Mouse (Mus musculus): ENCODE measurements around the gene Trim65. TPM values are rescaled to one million over a fixed set of nuclear protein-coding genes. Genes with fewer than 3 reads are reported as not detected.

Gene Trim65
- total RNA-seq (2014; fragmentation: Nextera tagmentation) (17.4 and 20.5 TPM in 2 replicates), total RNA-seq (2017) (8.2 and 8.3 TPM in 2 replicates)

DNA sequence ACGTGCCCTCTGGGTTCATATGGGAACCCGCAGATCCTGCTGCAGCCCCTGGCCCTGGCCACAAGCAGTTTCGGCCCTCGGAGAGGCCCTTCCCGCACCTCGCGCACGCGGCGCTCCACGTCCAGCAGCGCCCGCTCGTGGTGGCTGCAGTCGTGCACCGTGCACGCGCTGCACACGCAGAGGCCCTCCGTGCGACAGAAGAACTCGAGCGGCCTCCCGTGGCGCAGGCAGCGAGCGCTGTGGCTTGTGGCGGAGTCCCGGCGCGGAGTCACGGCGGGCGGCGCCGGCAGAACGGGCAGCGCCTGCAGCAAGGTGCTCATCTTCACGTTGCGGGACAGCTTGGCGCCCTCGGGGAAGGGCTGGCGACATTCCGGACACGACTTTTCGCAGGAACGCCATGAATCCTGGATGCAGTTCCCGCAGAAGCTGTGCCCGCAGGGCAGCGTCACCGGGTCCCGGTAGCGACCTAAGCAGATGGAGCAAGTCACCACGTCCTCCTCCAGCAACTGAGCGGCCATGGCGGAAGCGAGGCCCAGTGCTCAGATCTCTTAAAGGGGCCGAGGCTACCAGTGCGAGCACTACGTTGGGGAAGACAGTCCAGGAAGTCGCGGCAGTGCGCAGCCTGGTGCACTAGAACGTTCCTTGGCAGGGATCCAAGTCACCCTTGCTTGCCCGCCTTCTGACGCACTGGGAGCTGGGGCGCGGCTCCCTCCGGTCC, at the start of gene Trim65:
Gene Trim65, minus strand, starts transcription at position 641 of the 718 bp plus-strand sequence.
- peak; percentile 75 for ATAC-seq (replicated peaks; ENCODE audit: low FRiP score, low TSS enrichment, poor library complexity, severe bottlenecking)

DNA sequence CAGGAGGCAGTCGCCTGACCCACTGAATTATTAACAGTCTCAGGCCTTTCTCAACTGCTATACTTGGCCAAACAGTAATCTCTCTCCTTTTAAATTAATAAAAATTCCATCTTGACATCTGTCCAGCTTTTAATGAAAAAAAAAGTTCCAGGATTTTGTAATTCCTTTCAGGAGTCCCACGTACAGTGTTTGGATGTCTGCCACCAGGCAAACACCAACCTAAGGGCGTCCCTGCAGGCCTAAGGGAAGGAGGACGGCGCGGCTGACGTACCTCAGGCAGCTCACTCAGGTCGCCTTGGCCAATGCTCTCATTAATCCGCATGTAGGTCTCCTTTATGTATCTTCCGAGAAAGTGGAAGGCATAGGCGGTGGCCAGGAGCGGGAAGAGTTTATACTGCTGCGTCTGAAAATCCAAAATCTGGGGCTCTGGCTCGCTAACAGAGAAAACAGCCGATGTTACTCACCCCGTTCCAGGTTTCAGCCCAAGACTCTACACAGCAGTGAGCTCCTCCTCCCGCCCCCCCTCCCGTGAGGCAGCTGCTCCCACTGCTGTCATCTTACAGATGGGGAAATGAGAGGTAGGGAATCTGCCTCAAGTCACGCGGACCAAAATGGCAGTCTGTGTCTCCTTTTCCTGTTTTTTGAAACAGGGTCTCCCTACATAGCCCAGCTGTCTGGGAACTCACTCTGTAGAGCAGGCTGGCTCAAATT, 47.6 kb upstream of the Trim65 start:
- ATAC-seq (replicated peaks; ENCODE audit: low FRiP score, low TSS enrichment, poor library complexity, severe bottlenecking): no peak

DNA sequence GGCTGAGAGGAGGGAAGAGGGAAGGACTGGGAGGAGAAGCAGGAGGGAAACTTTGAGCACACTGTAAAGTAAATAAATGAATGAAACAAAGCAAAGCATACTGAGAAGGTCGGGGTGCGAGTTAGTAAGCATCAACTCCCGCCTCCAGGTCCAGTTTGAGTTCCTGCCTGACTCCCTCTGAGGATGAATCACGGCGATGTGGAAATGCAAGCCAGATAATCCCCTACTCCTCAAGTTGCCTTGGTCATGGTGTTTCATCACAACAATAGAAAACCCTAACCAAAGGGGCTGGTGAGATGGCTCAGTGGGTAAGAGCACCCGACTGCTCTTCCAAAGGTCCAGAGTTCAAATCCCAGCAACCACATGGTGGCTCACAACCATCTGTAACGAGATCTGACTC, 45.1 kb upstream of the Trim65 start:
- no peak for ATAC-seq (replicated peaks; ENCODE audit: low FRiP score, low TSS enrichment, poor library complexity, severe bottlenecking)

DNA sequence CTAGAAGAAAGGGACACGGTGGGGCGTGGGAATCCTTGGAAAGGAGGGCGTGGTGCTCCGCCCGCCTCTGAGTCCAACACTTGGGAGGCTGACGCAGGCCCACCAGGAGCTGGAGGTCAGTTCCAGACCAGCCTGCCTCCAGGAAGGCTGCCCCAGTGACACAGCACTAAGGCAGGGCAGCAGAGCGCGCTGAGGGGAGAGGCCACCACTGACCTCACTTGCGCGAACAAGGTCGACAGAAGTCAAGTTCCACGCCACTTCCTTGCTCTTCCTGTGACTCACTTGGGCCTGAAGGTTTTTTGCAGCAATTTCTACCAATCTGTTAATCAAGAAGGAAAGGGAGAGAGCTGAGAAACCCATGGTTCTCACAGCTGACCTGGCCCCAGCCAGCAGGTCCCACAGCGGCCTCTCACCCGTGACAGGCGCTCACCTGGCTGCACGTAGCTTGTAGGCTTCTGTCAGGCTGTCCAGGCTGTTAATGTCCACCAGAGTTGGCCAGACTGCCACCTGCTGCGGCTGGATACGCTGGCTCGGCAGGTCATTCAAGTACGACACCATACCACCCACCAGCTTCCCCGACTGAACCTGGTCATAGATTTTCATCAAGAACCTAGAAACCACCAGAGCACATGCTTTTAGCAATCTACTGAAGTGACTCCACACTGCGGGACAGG, 44.0 kb upstream of the Trim65 start:
- ATAC-seq (replicated peaks; ENCODE audit: low FRiP score, low TSS enrichment, poor library complexity, severe bottlenecking): no peak

DNA sequence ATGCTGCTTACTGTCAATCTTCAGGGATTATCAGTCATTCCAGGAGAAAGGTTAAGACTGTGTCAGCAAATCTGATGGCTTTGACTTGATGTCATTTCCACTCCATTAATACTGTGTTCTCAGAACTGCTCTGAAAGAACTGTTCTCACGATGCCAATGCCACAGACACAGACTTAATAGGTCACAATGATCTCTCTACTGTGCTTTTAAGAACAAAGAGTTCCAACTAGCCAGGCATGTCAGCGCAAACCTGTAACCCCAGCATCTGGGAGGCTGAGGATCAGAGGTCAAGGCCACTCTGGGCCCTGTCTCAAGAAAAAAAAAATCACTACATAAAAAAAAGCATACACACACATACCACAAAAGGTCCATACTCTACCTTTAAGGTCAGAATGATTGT, 41.0 kb upstream of the Trim65 start:
- ATAC-seq (replicated peaks; ENCODE audit: low FRiP score, low TSS enrichment, poor library complexity, severe bottlenecking): no peak

DNA sequence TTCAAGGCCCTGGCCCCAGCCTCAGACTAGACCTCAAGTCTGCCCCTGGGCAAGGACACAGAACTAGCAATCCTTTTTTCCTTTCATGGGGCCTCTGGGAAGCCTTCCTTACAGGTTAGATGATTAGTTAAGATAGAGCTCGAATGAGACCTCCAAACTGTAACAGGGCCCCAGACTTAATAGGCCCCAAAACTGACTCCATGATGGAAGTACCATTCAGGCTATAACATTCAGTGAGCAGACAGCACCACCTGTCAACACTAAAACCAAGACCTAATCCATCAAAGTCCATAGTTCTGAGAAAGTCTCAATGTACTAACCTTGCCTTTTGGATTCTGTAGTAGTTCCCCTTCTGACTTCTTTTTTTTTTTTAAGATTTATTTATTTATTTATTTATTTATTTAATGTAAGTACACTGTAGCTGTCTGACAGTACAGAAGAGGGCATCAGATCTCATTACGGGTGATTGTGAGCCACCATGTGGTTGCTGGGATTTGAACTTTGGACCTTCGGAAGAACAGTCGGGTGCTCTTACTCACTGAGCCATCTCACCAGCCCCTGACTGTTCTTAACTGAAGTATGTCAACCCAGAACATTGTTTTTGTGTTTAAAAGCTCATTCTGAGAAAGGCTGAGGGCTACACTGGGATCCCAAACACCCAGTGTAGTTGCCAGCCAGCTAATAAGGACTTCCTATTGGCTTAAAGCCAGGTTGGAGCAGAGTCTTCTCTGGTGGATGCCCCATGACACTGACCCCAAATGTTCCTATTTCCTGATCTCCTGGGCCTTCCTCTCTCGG, 39.3 kb upstream of the Trim65 start:
- ATAC-seq (replicated peaks; ENCODE audit: low FRiP score, low TSS enrichment, poor library complexity, severe bottlenecking): no peak

DNA sequence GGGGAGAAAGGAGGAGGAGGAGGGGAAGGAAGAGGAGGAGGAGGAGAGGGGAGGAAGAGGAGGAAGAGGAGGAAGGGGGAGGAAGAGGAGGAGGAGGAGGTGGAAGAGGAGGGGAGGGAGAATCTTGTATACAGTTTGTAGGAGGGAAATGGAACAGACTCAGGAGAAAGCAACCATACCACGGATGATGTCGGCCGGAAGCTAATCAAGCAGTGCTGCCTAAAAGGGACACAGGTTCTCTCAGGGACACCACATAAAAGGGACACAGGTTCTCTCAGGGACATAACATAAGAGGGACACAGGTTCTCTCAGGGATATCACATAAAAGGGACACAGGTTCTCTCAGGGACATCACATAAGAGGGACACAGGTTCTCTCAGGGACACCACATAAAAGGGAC, 38.3 kb upstream of the Trim65 start:
- no peak for ATAC-seq (replicated peaks; ENCODE audit: low FRiP score, low TSS enrichment, poor library complexity, severe bottlenecking)

DNA sequence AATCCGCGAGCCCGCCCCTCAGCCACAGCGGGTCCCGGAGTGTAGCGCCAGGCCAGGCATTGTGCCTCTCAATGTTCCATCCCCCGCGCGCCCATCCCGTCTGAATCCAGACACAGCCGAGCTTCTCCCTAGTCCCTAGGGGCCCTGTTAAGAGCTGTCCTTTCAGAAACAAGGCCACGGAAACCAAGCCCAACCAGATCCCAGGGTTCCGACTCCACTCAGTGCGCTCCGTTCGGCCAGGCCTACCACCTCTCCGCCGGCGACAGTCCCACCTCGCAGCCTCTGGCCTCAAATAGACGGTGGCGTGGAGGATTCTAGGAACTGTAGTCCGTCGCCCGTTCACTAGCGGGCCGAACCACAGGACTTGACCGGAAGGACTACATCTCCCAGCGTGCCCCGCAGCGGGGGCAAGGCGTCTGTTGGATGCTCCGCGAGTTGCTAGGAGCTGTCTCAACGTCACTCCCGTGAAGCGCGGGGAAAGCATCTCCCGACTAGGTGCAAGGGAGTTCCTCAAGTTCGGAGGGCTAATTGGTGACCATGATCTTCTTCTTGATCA, 37.0 kb upstream of the Trim65 start, which contains the start of gene Fbf1:
Gene Fbf1, minus strand, starts transcription at position 283 of the 556 bp plus-strand sequence.
- peak; percentile 100 for ATAC-seq (replicated peaks; ENCODE audit: low FRiP score, low TSS enrichment, poor library complexity, severe bottlenecking)

DNA sequence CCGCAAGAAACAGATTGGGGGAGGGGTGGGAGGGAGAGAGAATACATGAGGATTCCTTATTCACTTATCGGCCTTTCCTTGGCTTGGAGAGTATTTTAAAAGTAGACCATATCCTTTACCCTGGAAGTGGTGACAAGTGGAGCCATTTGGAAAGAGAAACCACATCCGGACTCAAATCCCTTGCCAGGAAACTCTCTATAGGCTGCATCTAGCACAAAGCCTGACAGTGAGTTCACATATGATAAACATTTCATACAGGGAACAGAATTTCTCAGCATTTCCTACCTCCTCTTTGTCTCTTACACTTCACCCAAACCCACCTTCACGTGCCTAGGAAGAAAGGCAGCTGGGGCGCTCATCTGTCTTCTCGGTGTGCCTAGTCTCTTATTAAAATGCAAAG, 36.3 kb upstream of the Trim65 start:
- ATAC-seq (replicated peaks; ENCODE audit: low FRiP score, low TSS enrichment, poor library complexity, severe bottlenecking): no peak

DNA sequence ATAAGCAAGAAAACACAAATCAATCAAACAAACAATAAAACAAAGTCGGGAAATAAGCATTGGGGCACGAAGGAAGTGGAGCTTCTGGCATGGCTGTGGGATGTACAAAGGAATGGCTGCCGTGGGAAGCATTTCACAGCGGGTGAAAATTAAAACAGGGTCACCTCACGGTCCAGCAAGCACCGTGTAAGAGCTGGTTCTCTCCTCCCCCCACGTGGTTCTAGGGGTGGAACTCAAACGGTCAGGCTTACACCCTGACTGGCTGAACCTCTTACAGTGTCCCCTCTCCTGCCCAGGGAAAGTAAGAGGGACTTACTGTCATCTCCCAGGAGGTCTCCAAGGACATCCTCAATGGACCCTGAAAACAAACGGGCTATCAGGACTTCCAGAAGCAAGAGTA, 32.1 kb upstream of the Trim65 start:
- ATAC-seq (replicated peaks; ENCODE audit: low FRiP score, low TSS enrichment, poor library complexity, severe bottlenecking): no peak

DNA sequence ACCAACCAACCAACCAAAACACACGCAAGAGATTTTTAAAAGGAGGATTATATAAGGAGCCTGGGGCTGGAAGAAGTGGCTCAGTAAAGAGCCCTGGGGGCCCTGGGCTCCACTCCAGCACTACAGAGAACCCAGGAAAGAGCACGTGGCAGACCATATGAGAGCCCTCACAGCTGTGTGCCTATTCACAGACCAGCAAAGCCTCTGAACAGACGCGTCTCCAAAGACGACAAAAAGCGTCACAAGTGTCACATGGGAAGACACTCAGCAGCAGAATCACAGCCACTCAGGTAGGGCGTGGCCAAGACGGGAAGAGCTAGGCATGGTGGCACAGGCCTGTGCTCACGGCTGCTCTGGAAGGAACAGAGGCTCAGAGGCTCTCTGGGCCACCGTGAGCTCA, 31.2 kb upstream of the Trim65 start:
- ATAC-seq (replicated peaks; ENCODE audit: low FRiP score, low TSS enrichment, poor library complexity, severe bottlenecking): no peak

DNA sequence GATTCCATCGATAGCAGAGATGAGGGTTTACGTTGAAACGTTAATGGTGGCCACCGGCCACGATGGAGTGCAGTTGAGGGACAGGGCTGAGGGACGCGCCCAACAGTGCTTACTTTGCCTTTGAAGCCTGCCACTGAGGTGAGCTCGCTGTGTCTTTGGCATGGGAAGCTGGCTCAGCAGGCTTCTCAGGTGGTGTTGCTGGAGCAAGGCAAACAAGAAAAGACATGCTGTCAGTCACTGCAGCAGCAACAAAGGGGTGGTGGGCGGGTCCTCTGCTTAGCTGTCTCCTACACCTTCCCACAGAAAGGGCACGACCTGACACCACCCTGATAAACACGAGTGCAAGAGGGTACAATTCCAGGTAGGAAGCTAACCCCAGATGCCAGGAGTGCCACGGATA, 30.4 kb upstream of the Trim65 start:
- ATAC-seq (replicated peaks; ENCODE audit: low FRiP score, low TSS enrichment, poor library complexity, severe bottlenecking): no peak

DNA sequence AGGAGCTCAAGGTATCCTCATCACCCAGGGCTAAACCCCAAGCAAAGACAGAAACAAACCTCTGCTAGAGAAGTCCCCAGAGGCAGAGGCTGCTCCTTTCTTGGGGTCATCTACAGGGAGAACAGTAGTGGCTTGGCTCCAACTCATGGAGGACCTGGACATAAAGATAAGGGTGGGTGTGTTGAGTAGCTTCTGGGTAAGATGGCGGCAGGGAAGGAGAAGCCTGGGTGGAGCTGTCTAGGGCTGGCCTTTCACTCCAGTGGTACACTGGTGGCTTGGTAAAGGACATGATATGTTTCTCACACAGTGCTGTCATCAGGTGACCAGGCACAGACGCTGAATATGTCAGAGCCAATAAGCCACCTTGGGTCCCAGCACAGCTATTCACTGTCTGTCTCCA, 20.0 kb upstream of the Trim65 start:
- ATAC-seq (replicated peaks; ENCODE audit: low FRiP score, low TSS enrichment, poor library complexity, severe bottlenecking): peak; percentile 66

DNA sequence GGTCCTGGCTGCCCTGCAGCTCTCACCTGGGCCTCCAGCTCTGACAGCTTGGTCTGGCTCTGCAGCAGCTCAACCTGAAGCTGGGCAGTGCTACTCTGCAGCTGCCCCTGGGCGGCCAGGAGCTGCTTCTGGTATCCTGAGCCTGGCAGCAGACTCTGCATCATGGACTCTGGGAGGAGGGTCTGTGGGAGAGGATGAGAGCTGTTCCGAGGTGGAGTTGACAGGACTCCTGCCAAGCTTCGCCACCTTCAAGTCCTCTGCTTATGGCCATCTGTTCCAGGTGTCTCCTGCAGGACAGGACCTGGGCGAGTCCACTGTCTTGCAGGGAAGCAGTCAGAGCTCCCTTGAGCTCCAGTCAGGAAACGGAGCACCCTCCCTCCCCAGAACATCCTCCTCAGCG, 18.4 kb upstream of the Trim65 start:
- ATAC-seq (replicated peaks; ENCODE audit: low FRiP score, low TSS enrichment, poor library complexity, severe bottlenecking): no peak

DNA sequence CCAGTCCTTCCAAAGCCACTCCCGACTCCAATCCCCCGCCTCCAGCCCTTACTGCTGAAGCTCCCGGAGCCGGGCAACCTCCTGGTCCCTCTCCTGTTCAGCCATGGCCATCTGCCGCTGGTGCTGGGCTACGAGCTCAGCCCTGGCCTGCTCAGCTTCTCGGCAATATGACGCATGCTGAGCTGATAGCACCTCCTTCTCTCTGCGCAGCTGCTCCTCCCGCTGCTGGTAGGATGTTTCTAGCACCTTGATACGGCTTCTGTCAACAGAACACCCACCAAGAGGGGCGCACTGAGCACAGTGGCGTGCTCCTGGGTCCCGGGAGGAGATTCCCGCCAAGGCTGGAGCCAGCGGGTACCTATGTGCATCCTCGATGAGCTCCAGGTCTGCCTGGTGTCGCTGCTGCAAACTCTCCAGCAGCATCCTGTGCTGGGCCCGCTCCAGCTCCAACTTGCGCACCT, 17.9 kb upstream of the Trim65 start:
- no peak for ATAC-seq (replicated peaks; ENCODE audit: low FRiP score, low TSS enrichment, poor library complexity, severe bottlenecking)

DNA sequence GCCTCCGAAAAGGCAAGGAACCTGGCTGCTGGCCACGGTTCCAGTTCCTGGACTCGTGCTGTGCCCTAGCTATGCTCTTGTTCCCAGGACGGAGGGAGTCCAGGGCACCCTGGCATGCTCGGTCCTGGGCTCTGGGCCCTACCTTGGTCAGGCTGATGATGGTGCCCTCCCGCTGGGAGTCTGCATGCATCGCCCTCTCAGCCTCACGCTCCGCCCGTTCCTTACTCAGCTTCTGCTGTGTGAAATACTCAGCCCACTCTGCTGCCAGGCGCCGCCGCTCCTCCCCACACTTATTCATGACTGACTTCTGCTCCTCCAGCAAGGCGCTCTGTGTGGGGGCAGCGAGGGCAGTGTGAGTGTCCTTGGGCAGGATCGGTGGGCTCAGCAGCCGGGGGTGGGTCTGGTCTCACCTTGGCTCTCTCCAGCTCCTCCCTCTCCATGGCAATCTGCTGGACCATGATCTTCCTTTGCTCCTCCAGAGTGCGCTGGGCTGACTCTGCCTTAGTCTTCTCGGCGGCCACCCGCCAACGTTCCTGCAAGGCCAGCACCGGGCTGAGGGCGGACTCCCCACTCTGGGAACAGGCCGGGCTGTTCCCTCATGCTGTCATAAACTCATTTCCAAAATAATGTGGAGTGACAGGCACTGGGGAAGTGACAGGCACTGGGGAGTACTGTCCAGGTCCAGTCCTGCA, 15.5 kb upstream of the Trim65 start:
- no peak for ATAC-seq (replicated peaks; ENCODE audit: low FRiP score, low TSS enrichment, poor library complexity, severe bottlenecking)

DNA sequence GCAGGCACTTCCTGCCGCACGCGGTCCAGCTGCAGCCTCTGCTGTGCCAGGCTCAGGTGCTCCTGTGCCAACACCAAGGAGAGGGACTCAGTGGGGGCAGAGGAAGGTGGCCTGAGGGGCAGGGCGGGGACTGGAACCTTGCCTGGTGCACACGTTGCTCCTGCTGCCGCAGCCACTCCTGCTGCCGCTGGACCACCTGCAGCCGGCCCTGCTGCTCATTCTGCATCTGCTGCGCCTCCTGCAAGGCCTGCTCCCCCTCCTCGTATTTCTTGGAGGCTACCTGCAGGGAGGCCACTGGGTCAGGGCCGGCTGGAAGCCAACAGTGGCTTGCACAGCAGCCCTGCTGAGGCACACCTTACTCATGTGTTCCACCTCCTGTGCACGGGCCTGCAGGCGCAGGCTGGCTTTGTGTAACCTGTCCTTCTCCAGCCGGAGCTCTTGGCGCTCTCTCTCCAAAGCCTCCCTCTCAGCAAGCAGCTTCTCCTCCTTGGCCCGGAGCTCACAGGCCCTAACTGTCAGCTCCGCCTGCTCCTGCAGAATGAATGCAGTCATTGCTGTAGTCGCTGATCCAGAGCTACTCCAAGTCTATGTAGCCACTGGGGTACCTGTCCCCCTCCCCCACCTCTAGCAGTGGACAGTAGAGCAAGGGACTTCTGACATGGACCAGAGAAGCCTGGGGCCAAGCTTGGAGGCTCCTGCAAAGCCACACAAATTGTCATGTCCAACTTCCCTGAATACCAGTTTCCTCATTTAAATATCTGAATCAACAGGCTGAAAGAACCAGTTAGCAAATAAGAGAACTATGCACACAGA, 14.8 kb upstream of the Trim65 start:
- ATAC-seq (replicated peaks; ENCODE audit: low FRiP score, low TSS enrichment, poor library complexity, severe bottlenecking): no peak

DNA sequence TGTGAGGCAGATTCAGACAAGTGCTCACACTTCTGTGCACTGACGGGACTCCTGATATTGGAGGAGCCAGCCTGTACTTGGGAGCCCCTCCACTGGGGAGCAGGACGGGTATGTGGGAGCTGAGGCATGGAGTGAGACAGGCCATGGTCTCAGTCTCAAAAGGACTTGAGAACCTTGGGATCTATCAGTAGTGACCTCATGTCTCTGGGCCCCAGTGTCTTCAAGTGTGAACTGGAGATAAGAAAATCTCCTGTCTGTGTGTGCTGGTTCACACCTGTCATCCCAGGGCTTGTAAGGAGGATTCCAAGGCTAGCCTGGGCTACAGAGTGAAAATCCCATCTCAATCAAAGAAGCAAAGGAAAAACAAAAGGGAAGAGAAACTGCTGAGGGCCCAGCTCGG, 12.5 kb upstream of the Trim65 start:
- no peak for ATAC-seq (replicated peaks; ENCODE audit: low FRiP score, low TSS enrichment, poor library complexity, severe bottlenecking)
